Comparison of ENCODE assay signal across 8 mouse cellular contexts in the genomic region with DNA sequence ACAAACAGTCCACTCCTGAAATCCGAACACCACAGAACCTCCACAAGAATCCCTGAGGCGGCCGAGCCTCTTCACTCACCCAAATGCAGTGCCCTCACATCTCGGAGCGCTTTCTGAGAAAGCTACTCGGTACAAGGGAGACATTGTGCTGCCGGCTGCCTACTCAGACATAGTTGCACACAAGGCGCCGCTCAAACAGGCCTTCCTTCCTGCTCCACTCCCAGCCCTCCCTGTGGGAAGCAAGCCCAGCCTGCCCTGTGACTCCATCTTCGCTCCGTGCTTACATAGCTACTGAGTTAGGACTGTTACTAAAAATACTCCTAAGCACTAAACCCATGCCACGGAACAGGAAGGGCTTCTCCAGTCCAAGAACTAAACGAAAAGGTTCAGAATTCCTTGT. TPM values are rescaled to one million over a fixed set of nuclear protein-coding genes. Genes with fewer than 3 reads are reported as not detected.
DNase-seq lines count a peak whose midpoint lies in the region; ATAC-seq and TF ChIP-seq lines count a peak whose summit lies in the region.
"Had no signal": no experiment of that assay in that cellular context is flagged by ENCODE, and none has a peak within 500 bp of the region (broad histone marks: within the 10 kb centered on the region; RNA-seq: fewer than 3 reads in every experiment).

No protein-coding gene starts in this region.

- peak overlapping the region; percentile 59 for H3K4me2 ChIP-seq in heart, embryonic 11.5 days
- H3K4me2 ChIP-seq in kidney, embryonic 16.5 days (replicated peaks; ENCODE audit: low read depth, low read length): peak overlapping the region; percentile 51
- peak overlapping the region; percentile 46 for H3K4me2 ChIP-seq in limb, embryonic 13.5 days (replicated peaks)
- H3K4me2 ChIP-seq in neural tube, embryonic 14.5 days (ENCODE audit: low read depth, low read length): peak overlapping the region; percentile 11; the same call in 1 of the 2 replicates
- H3K4me2 ChIP-seq: liver, embryonic 13.5 days had no signal

- H3K9ac ChIP-seq in heart, embryonic 11.5 days (ENCODE audit: low read depth, low read length): peak overlapping the region; percentile 76
- peak overlapping the region; percentile 73 for H3K9ac ChIP-seq in kidney, embryonic 16.5 days (replicated peaks; ENCODE audit: low read length)
- H3K9ac ChIP-seq in limb, embryonic 13.5 days: peak overlapping the region; percentile 50
- no peak overlapping the region; the same call in 1 of the 2 replicates for H3K9ac ChIP-seq in neural tube, embryonic 14.5 days (replicated peaks; ENCODE audit: low read depth, low read length)
- H3K9ac ChIP-seq: liver, embryonic 13.5 days had no signal

- no peaks in the 10 kb centered on the region for H3K36me3 ChIP-seq in heart, embryonic 11.5 days (ENCODE audit: control insufficient read depth, insufficient read depth, low read length)
- H3K36me3 ChIP-seq in kidney, embryonic 16.5 days (ENCODE audit: insufficient read depth, low read length): 0 out of 2 replicates have a peak, but pooled peaks cover 10% of the 10 kb centered on the region
- H3K36me3 ChIP-seq in limb, embryonic 13.5 days: peaks cover 8% of the 10 kb centered on the region; the same call in 1 of the 2 replicates
- H3K36me3 ChIP-seq in neural tube, embryonic 14.5 days (ENCODE audit: control insufficient read depth, insufficient read depth, low read length): 0 out of 2 replicates have a peak, but pooled peaks cover 3% of the 10 kb centered on the region
- H3K36me3 ChIP-seq: liver, embryonic 13.5 days had no signal

- no peak for TF ChIP-seq CTCF in embryonic fibroblast, embryonic 13.5 days (IDR thresholded peaks at IDR 0.05; ENCODE audit: borderline replicate concordance, insufficient read depth, low read length)

- peak; percentile 80 for ATAC-seq in heart, embryonic 11.5 days (replicated peaks; ENCODE audit: insufficient number of reproducible peaks, low FRiP score, low TSS enrichment)
- peak; percentile 91 for ATAC-seq in kidney, embryonic 16.5 days (ENCODE audit: low FRiP score, low TSS enrichment)
- ATAC-seq in limb, embryonic 13.5 days (ENCODE audit: low FRiP score, low read depth): peak; percentile 91
- ATAC-seq in neural tube, embryonic 14.5 days (ENCODE audit: low read depth): peak; percentile 73; the same call in 1 of the 2 replicates

- peak; percentile 36 for DNase-seq in brain, embryonic 18.5 days (ENCODE audit: low read depth, low spot score)
- DNase-seq in yolk sac, embryonic 10.5 days (ENCODE audit: low spot score): peak; percentile 51
- DNase-seq: liver, embryonic 13.5 days had no signal

- H3K4me3 ChIP-seq in embryonic fibroblast, embryonic 13.5 days (ENCODE audit: insufficient read depth, low read length): peak overlapping the region; percentile 54
- peak overlapping the region; percentile 39 for H3K4me3 ChIP-seq in heart, embryonic 11.5 days (ENCODE audit: low read depth, low read length)
- peak overlapping the region; percentile 38 for H3K4me3 ChIP-seq in kidney, embryonic 16.5 days (ENCODE audit: low read length)
- peak overlapping the region; percentile 28 for H3K4me3 ChIP-seq in limb, embryonic 13.5 days
- H3K4me3 ChIP-seq in neural tube, embryonic 14.5 days (ENCODE audit: low read depth, low read length): no peak overlapping the region
- H3K4me3 ChIP-seq: liver, embryonic 13.5 days had no signal

- peak; percentile 93 for TF ChIP-seq POLR2A in embryonic fibroblast, embryonic 13.5 days (IDR thresholded peaks at IDR 0.05; ENCODE audit: low read depth, low read length)

- H3K27ac ChIP-seq in embryonic fibroblast, embryonic 13.5 days (ENCODE audit: insufficient read depth, low read length): peak overlapping the region; percentile 75
- H3K27ac ChIP-seq in heart, embryonic 11.5 days (ENCODE audit: low read depth, low read length): peak overlapping the region; percentile 84
- peak overlapping the region; percentile 98 for H3K27ac ChIP-seq in kidney, embryonic 16.5 days (ENCODE audit: low read length)
- peak overlapping the region; percentile 89 for H3K27ac ChIP-seq in limb, embryonic 13.5 days
- H3K27ac ChIP-seq in neural tube, embryonic 14.5 days (ENCODE audit: low read depth, low read length): peak overlapping the region; percentile 69
- H3K27ac ChIP-seq: liver, embryonic 13.5 days had no signal

- no peaks in the 10 kb centered on the region for H3K27me3 ChIP-seq in heart, embryonic 11.5 days (ENCODE audit: control insufficient read depth, insufficient read depth, low read length)
- H3K27me3 ChIP-seq in kidney, embryonic 16.5 days (ENCODE audit: insufficient read depth, low read length): no peaks in the 10 kb centered on the region
- H3K27me3 ChIP-seq in limb, embryonic 13.5 days: no peaks in the 10 kb centered on the region
- no peaks in the 10 kb centered on the region for H3K27me3 ChIP-seq in neural tube, embryonic 14.5 days (ENCODE audit: control insufficient read depth, insufficient read depth, low read length)
- H3K27me3 ChIP-seq: liver, embryonic 13.5 days had no signal

- H3K9me3 ChIP-seq in heart, embryonic 11.5 days (replicated peaks; ENCODE audit: control insufficient read depth, low read length): no peaks in the 10 kb centered on the region
- no peaks in the 10 kb centered on the region for H3K9me3 ChIP-seq in kidney, embryonic 16.5 days (ENCODE audit: low read length)
- no peaks in the 10 kb centered on the region for H3K9me3 ChIP-seq in limb, embryonic 13.5 days
- H3K9me3 ChIP-seq in neural tube, embryonic 14.5 days (ENCODE audit: control insufficient read depth, low read length): no peaks in the 10 kb centered on the region
- H3K9me3 ChIP-seq: liver, embryonic 13.5 days had no signal

- peaks cover 3% of the 10 kb centered on the region; the same call in 1 of the 2 replicates for H3K4me1 ChIP-seq in embryonic fibroblast, embryonic 13.5 days (ENCODE audit: control insufficient read depth, insufficient read depth, low read length)
- no peaks in the 10 kb centered on the region; the same call in 1 of the 2 replicates for H3K4me1 ChIP-seq in heart, embryonic 11.5 days (ENCODE audit: control insufficient read depth, insufficient read depth, low read length)
- peaks cover 10% of the 10 kb centered on the region for H3K4me1 ChIP-seq in kidney, embryonic 16.5 days (ENCODE audit: insufficient read depth, low read length)
- H3K4me1 ChIP-seq in limb, embryonic 13.5 days: peaks cover 20% of the 10 kb centered on the region
- H3K4me1 ChIP-seq in neural tube, embryonic 14.5 days (ENCODE audit: control insufficient read depth, insufficient read depth, low read length): no peaks in the 10 kb centered on the region
- H3K4me1 ChIP-seq: liver, embryonic 13.5 days had no signal

- 31% methylated on average over 13 of the region's 13 CpGs for WGBS in heart, embryonic 11.5 days (ENCODE audit: insufficient replicate concordance)
- 25% methylated on average over 13 of the region's 13 CpGs for WGBS in kidney, embryonic 16.5 days
- WGBS in limb, embryonic 13.5 days: 39% methylated on average over 13 of the region's 13 CpGs
- 52% methylated on average over 13 of the region's 13 CpGs for whole genome bisulfite sequencing in neural tube, embryonic 14.5 days

RNA-seq across cellular contexts. Expression of a gene that starts 49.4 kb away (rescaled TPM):
- 47.4 and 59.7 TPM in 2 replicates for polyA plus RNA-seq in embryonic fibroblast, embryonic 13.5 days (2011; ENCODE audit: insufficient read length, low read depth, missing spikeins)
- polyA plus RNA-seq in heart, embryonic 11.5 days (2014; fragmentation: Nextera tagmentation; extraction: Ambion mirVana): 36.0 and 39.0 TPM in 2 replicates
- polyA plus RNA-seq in kidney, embryonic 16.5 days (2015; fragmentation: Nextera tagmentation; extraction: Ambion mirVana): 37.4 and 39.3 TPM in 2 replicates
- 44.6 and 54.3 TPM in 2 replicates for polyA plus RNA-seq in limb, embryonic 13.5 days (2015; fragmentation: Nextera tagmentation; extraction: Ambion mirVana)
- 98.0 and 105 TPM in 2 replicates for polyA plus RNA-seq in neural tube, embryonic 14.5 days (2014; fragmentation: Nextera tagmentation; extraction: Ambion mirVana)
